Mouse (Mus musculus): ENCODE measurements around the gene Dglucy.

Dglucy gene

GRCm38 (mm10) chr12:100928286-100928685 lies 149.4 kb downstream of the Dglucy start:
- no peak for DNase-seq (ENCODE audit: low read depth, low spot score)

DNA sequence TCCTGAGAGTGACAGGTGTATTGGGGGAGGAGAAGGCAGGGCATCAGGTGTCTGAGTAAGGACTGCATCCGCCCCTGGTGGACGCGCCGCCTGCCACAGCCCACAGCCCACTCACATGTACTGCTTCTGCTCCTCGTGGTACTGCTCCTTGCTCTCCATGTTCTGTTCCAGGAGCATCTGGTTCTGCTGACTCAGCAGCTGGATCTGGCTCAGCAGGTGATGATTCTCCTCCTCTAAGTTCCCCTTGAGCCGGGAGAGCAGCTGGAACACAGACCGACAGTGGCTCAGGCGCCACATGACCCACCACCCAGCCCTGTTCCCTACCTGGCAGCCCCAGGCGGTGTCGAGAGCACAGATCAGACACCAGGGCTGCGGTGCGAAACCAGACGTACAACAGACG lies 152.8 kb downstream of the Dglucy start:
- DNase-seq (ENCODE audit: low read depth, low spot score): no peak

GRCm38 (mm10) chr12:100934796-100935195 lies 155.9 kb downstream of the Dglucy start:
- no peak for DNase-seq (ENCODE audit: low read depth, low spot score)

- DNase-seq (ENCODE audit: low read depth, low spot score): peak; percentile 88
Observed at GRCm38 (mm10) chr12:100936116-100936515, 157.3 kb downstream of the Dglucy start.

DNA sequence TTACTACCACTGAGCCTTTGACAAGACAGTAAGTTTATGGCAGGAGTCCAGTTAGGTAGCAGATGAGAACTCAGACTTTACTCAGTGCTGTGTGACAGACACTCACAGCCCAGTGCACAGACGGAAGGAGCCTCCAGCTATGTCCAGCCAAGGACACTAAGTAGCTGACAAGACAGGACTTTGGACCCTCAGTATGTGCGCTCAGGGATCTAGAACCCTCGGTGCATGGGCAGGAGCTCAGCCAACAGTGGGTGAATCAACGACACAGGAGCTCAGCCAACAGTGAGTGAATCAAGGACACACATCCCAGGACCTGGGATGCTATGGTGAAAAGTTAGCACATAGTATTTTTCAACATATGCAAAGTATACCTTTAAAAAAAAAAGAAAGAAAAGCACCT lies 157.9 kb downstream of the Dglucy start:
- no peak for DNase-seq (ENCODE audit: low read depth, low spot score)

GRCm38 (mm10) chr12:100937441-100938360 lies 158.8 kb downstream of the Dglucy start:
- no peak for DNase-seq (ENCODE audit: low read depth, low spot score)

DNA sequence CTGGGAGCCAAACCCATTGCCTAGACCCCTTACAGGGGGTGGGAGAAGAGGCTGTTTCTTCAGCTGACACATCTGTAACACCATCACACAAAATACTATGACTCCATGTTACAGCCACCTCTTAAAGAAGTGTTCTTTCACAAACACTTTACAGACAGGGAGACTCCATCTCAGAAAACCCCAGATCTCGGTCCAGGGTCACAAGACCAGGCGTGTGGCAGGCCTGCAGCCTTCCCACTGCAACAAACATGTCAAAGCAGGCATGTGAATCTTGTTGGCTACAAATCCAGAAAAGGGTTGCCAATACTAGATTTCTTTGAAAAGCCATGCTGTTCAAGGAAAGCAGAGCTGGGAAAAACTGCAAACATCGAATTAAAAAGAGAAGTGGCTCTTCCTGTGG lies 162.5 kb downstream of the Dglucy start:
- no peak for DNase-seq (ENCODE audit: low read depth, low spot score)

DNA sequence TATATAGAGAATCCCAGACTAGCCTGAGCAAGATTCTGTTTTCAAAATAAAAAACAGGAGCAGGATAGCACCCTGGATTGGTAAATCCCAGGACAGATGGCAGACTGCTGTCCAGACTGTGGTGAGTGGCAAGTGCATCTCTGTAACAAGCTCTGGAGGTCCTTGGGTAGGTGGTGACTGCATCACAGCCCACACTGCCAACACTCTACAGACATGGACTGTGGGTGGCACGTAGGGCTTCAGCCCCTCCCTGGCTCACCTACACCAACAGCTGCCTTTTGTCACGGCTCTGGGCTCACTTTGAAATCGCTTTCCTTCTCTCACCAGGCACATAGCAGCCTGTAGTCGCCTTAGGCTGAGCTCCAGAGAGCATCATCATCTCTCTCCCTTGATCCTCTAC lies 164.3 kb downstream of the Dglucy start:
- DNase-seq (ENCODE audit: low read depth, low spot score): no peak

GRCm38 (mm10) chr12:100944921-100945336 lies 166.1 kb downstream of the Dglucy start:
- DNase-seq (ENCODE audit: low read depth, low spot score): no peak

GRCm38 (mm10) chr12:100945501-100945900 lies 166.6 kb downstream of the Dglucy start:
- DNase-seq (ENCODE audit: low read depth, low spot score): no peak

DNA sequence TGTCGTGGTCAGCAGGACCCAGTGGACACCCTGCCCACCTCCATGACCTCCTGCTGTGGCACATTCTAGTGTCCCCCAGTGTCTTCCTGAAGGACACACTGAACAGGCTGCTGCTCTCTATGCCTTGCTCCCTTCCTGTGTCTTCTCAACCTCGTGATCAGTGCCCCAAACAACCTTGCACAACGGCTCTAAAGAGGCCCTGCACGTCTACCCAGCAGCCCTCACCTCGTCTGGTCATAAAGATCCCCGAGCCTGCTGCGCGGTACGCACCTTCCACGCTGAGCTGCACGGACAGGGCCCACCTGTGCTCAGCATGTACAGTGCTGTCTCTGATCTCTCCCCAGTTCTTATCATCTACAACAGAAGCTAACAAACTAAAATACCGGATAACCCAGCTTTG lies 167.1 kb downstream of the Dglucy start:
- no peak for DNase-seq (ENCODE audit: low read depth, low spot score)

Data from ZHBTc4 (cell line).